Mouse (Mus musculus) midbrain, postnatal 0 days (tissue): ENCODE results near the gene Hoxb8. TPM values are rescaled to one million over a fixed set of nuclear protein-coding genes. Genes with fewer than 3 reads are reported as not detected.

Source experiments
- ATAC-seq: fragments of 200-750 bp; cut with Nextera tagmentation; 2 replicates; pipeline ENCODE4 v1.8.0; 2017; ENCODE audit warnings: moderate number of reproducible peaks, mild to moderate bottlenecking, moderate TSS enrichment, moderate library complexity; ENCODE audit not compliant: low FRiP score
- DNase-seq: peaks from one replicate; pipeline ENCODE4 v3.0.0-alpha.2; 2015; ENCODE audit warnings: low spot score
- H3K27ac ChIP-seq: fragments of 300-500 bp; sonication (generic); 2 replicates; pipeline ENCODE4 v1.5.1; 2014; ENCODE audit warnings: low read depth, mild to moderate bottlenecking, low read length, mixed read lengths
- H3K27me3 ChIP-seq: fragments of 300-500 bp; sonication (generic); 2 replicates; pipeline ENCODE4 v1.6.1; 2014; ENCODE audit warnings: low read length, control low read depth, mixed read lengths; ENCODE audit not compliant: insufficient read depth
- H3K36me3 ChIP-seq: fragments of 300-500 bp; sonication (generic); 2 replicates; pipeline ENCODE4 v1.6.1; 2014; ENCODE audit warnings: low read length, control low read depth, mixed read lengths; ENCODE audit not compliant: insufficient read depth
- H3K4me1 ChIP-seq: fragments of 300-500 bp; sonication (generic); 2 replicates; pipeline ENCODE4 v1.6.1; 2014; ENCODE audit warnings: mild to moderate bottlenecking, control low read depth, antibody characterized with exemption, low read length, mixed read lengths; ENCODE audit not compliant: insufficient read depth
- H3K4me2 ChIP-seq: fragments of 300-500 bp; sonication (generic); 2 replicates; pipeline ENCODE4 v1.6.1; 2014; ENCODE audit warnings: low read depth, mild to moderate bottlenecking, low read length, mixed read lengths; ENCODE audit not compliant: poor library complexity, severe bottlenecking
- H3K4me3 ChIP-seq: fragments of 300-500 bp; sonication (generic); 2 replicates; pipeline ENCODE4 v1.5.1; 2014; ENCODE audit warnings: low read depth, mild to moderate bottlenecking, low read length, moderate library complexity
- H3K9ac ChIP-seq: fragments of 300-500 bp; sonication (generic); replicated peaks from 2 replicates; pipeline ENCODE4 v1.6.1; 2014; ENCODE audit warnings: mild to moderate bottlenecking, low read length, moderate library complexity, mixed read lengths; ENCODE audit not compliant: poor library complexity, severe bottlenecking
- H3K9me3 ChIP-seq: fragments of 300-500 bp; sonication (generic); 2 replicates; pipeline ENCODE4 v1.6.1; 2016; ENCODE audit warnings: low read length, control low read depth
- CTCF ChIP-seq: IDR thresholded peaks from 2 replicates; pipeline ENCODE4 v1.5.1; 2016; ENCODE audit warnings: antibody characterized with exemption, mild to moderate bottlenecking
- WGBS: fragments of 180-500 bp; shearing (Covaris S2); extraction: QIAGEN DNeasy Blood & Tissue Kit; methylation state at CpG from one replicate; pipeline ENCODE4 v1.1.7; 2014; 5-methylcytosine and 5-hydroxymethylcytosine counted together
- polyA plus RNA-seq: library from polyadenylated mRNA; unstranded; fragments of >200 nt; fragmentation: Nextera tagmentation; extraction: Ambion mirVana; gene quantifications from 2 replicates; pipeline ENCODE4 v1.2.1, GENCODE M21; 2015
- total RNA-seq: library from RNA; depleted of rRNA; stranded (reverse); fragments of >200 nt; gene quantifications from 2 replicates; pipeline ENCODE4 v1.2.3, GENCODE M21; 2014

The Hoxb8 gene
- total and polyA plus RNA-seq, 2 experiments from 2014 or later: 3.4 TPM; not detected in 1

GRCm38 (mm10) chr11:96282795-96283430 is 1.2 kb downstream of the Hoxb8 start:
- H3K9ac ChIP-seq: no peak overlapping the region
- no peaks in the 10 kb centered on the region for H3K36me3 ChIP-seq
- ATAC-seq (no peak), DNase-seq (no peak)
- peaks cover 83% of the 10 kb centered on the region for H3K27me3 ChIP-seq
- WGBS: under 1% methylated on average over 49 of the region's 49 CpGs
- no peaks in the 10 kb centered on the region for H3K4me1 ChIP-seq
- TF ChIP-seq CTCF: no peak
- H3K27ac ChIP-seq: no peak overlapping the region
- no peaks in the 10 kb centered on the region for H3K9me3 ChIP-seq
- H3K4me2 ChIP-seq: no peak overlapping the region
- no peak overlapping the region for H3K4me3 ChIP-seq

GRCm38 (mm10) chr11:96284041-96284749 is 2.5 kb downstream of the Hoxb8 start:
- H3K4me3 ChIP-seq: peak overlapping the region; percentile 17; the same call in 1 of the 2 replicates
- no peaks in the 10 kb centered on the region for H3K4me1 ChIP-seq
- no peak for TF ChIP-seq CTCF
- no peak for ATAC-seq
- WGBS: under 1% methylated on average over 48 of the region's 49 CpGs
- H3K9ac ChIP-seq: no peak overlapping the region
- H3K9me3 ChIP-seq: no peaks in the 10 kb centered on the region
- peak; percentile 39 for DNase-seq
- peak overlapping the region; percentile 43 for H3K4me2 ChIP-seq
- H3K36me3 ChIP-seq: no peaks in the 10 kb centered on the region
- H3K27me3 ChIP-seq: peaks cover 84% of the 10 kb centered on the region
- no peak overlapping the region for H3K27ac ChIP-seq

GRCm38 (mm10) chr11:96284774-96285734 is 3.3 kb downstream of the Hoxb8 start:
- no peak for ATAC-seq
- peak; percentile 47 for DNase-seq
- H3K4me3 ChIP-seq: no peak overlapping the region
- no peaks in the 10 kb centered on the region for H3K36me3 ChIP-seq
- no peak for TF ChIP-seq CTCF
- peaks cover 78% of the 10 kb centered on the region for H3K27me3 ChIP-seq
- H3K4me2 ChIP-seq: no peak overlapping the region
- WGBS: 1% methylated on average over 35 of the region's 37 CpGs
- H3K4me1 ChIP-seq: no peaks in the 10 kb centered on the region
- H3K9ac ChIP-seq: no peak overlapping the region
- no peak overlapping the region for H3K27ac ChIP-seq
- H3K9me3 ChIP-seq: no peaks in the 10 kb centered on the region

GRCm38 (mm10) chr11:96285771-96286738 is 4.3 kb downstream of the Hoxb8 start, which contains the start of gene Hoxb7:
Gene Hoxb7, plus strand, starts transcription at chr11:96286623.
- Histone ChIP-seq H3K36me3 (no peaks in the 10 kb centered on the region), H3K4me1 (no peaks in the 10 kb centered on the region), H3K9me3 (no peaks in the 10 kb centered on the region), H3K4me3 (peak within 1 kb of the TSS; percentile 9; the same call in 1 of the 2 replicates), H3K27ac (no peak within 1 kb of the TSS), H3K9ac (no peak within 1 kb of the TSS), H3K4me2 (no peak within 1 kb of the TSS), H3K27me3 (peaks cover 81% of the 10 kb centered on the region)
- DNase-seq (no peak), ATAC-seq (no peak)
- 2% methylated on average over 43 of the region's 43 CpGs for WGBS
- no peak for TF ChIP-seq CTCF
